Mouse (Mus musculus) E14TG2a.4 (cell line): ENCODE measurements around the gene H2afy.

Experiments
- CTCF ChIP-seq: conservative IDR thresholded peaks from 2 replicates; pipeline ENCODE4 v1.5.1; 2014; ENCODE audit warnings: low read length
- NANOG ChIP-seq: IDR thresholded peaks from 2 replicates; pipeline ENCODE4 v1.6.1; 2014; ENCODE audit warnings: borderline replicate concordance, low read length, mixed read lengths
- POU5F1 ChIP-seq: IDR thresholded peaks from 2 replicates; pipeline ENCODE4 v1.6.1; 2014; ENCODE audit warnings: low read length, borderline replicate concordance

GRCm38 (mm10) chr13:56110694-56111531 is 25.2 kb downstream of the H2afy start:
- TF ChIP-seq CTCF (no peak), NANOG (no peak), POU5F1 (no peak)
